Mouse (Mus musculus): Measurements from ENCODE around the gene Cd209d. TPM values are rescaled to one million over a fixed set of nuclear protein-coding genes. Genes with fewer than 3 reads are reported as not detected.
"Not testable (repeated sequence)": the region's sequence is repeated elsewhere in the genome, so short reads cannot be mapped to it uniquely, and the experiment has no call there.

Gene Cd209d
- total RNA-seq (2014; fragmentation: Nextera tagmentation) (not detected in 2 replicates), total RNA-seq (2017) (not detected in 2 replicates)

DNA sequence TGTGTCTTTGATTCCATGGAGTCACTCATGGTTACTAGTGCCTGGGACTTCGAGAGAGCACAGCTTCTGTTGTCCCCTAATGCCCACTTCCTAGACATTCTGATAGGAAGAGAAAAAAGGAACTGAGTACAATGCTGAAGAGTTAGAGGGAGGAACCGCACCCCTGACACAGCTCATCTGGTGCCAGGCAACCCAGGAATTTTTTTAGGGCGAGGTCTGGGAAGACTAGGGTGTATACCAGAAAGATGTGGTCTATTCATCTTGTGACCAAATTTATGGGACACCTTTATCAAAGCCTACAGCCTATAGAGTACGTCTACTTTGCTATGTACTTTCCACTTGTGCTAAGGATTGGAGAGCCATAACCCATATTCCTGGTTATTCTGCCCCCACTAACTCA, at the start of gene Cd209d:
Gene Cd209d, minus strand, starts transcription at position 101 of the 400 bp plus-strand sequence.
- ATAC-seq (replicated peaks; ENCODE audit: poor library complexity, severe bottlenecking), result no peak

DNA sequence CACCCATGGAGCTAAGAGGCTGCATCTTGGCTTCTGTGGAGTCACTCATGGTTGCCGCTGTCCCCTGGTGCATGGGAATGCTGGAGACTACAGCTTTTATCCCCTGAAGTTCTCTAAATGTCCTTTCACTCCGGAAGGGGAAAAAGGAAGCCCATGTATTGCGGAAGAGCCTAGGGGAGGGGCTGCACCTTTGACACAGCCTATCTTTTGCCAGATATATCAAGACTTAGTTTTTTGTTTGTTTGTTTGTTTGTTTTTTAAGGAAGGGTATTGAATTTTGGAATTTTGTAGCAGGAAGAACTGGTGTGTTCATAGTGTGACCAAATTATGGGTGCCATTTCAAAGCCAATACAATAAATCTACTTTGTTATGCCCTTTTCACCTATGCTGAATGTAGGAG, 48.4 kb upstream of the Cd209d start, which contains the start of gene Cd209b:
Gene Cd209b, minus strand, starts transcription at position 101 of the 400 bp plus-strand sequence.
- no peak for ATAC-seq (replicated peaks; ENCODE audit: poor library complexity, severe bottlenecking)

DNA sequence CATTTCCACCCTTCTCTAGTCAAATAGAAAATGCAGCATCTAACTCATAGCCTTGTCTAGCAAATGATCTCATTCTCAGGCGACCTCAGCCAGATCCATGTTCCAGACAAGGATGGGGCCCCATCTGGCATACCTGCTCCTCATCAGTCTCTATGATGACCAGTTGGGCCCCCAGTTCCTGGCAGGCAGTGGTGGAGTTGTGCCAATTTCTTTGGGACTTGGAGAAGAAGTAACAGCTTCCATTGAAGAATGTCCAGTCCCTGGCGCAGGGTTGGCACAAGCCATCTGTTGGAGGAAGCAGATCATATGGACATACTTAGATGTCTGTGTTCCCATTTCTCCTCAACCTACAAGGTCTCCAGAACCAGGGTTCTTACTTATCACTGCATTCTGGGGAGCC, 2.2 kb downstream of the Cd209d start:
- no peak for ATAC-seq (replicated peaks; ENCODE audit: poor library complexity, severe bottlenecking)

DNA sequence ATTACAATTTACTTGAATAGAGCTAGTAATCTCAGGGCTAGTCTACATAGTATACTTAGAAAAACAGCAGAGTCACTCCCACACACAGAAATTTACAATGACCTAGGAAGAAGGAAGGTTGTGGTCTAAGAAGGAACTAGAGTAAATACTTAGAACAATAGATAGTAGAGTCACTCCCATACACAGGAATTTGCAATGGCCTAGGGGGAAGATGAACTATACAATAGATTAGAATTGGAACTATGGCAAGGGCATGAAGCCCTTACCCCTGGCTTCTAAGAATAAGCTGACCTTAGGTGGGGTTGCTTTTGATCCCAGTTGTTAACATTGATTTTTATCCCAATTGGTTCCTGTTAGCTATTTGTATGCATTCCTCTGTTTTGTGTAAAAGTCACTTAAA, 15.6 kb downstream of the Cd209d start:
- not testable (repeated sequence) for ATAC-seq (replicated peaks; ENCODE audit: poor library complexity, severe bottlenecking)

DNA sequence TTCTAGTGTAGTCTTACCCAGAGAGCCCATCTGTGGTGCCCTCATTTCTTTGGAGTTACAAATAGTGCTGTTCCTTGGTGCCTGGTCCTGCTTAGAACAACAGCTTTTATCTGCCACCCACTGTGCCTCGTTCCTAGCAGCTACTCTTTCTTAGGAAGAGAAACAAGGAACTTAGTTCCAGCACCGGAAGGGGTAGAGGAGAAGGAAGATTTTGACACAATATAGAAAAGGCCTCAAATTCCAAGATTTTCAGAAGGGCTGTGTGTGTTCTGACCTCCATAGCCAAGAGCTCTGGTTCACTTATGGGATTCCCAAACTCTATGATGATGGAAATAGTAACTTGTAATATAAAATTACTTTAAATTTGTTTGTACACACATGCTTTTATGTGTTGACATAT, 24.1 kb downstream of the Cd209d start, which contains the start of gene Cd209e:
Gene Cd209e, minus strand, starts transcription at position 101 of the 400 bp plus-strand sequence.
- no peak for ATAC-seq (replicated peaks; ENCODE audit: poor library complexity, severe bottlenecking)

Other genes starting within 250 kb of the Cd209d start
- gene Stxbp2, start 247.6 kb downstream of the Cd209d start, total RNA-seq (2014; fragmentation: Nextera tagmentation), result 194 and 226 TPM in 2 replicates
- 109 and 135 TPM in 2 replicates for gene Stxbp2, start 247.6 kb downstream of the Cd209d start, total RNA-seq (2017)
- 0.73 TPM in 1 of 2 replicates, not detected in the other for gene Retn, start 222.8 kb downstream of the Cd209d start, total RNA-seq (2014; fragmentation: Nextera tagmentation)
- gene Retn, start 222.8 kb downstream of the Cd209d start, total RNA-seq (2017), result not detected in 2 replicates
- 14.1 and 33.6 TPM in 2 replicates for gene Mcemp1, start 212.8 kb downstream of the Cd209d start, total RNA-seq (2014; fragmentation: Nextera tagmentation)
- gene Mcemp1, start 212.8 kb downstream of the Cd209d start, total RNA-seq (2017), result 18.5 and 18.9 TPM in 2 replicates
- 27.9 and 43.5 TPM in 2 replicates for gene Fcor, start 206.2 kb downstream of the Cd209d start, total RNA-seq (2014; fragmentation: Nextera tagmentation)
- 13.1 and 14.4 TPM in 2 replicates for gene Fcor, start 206.2 kb downstream of the Cd209d start, total RNA-seq (2017)
- 24.1 and 27.2 TPM in 2 replicates for gene Trappc5, start 202.3 kb downstream of the Cd209d start, total RNA-seq (2014; fragmentation: Nextera tagmentation)
- 30.9 and 39.8 TPM in 2 replicates for gene Trappc5, start 202.3 kb downstream of the Cd209d start, total RNA-seq (2017)
- not detected in 2 replicates for gene Fcer2a, start 184.4 kb downstream of the Cd209d start, total RNA-seq (2014; fragmentation: Nextera tagmentation)
- gene Fcer2a, start 184.4 kb downstream of the Cd209d start, total RNA-seq (2017), result not detected in 2 replicates
- gene Clec4g, start 157.9 kb downstream of the Cd209d start, total RNA-seq (2014; fragmentation: Nextera tagmentation), result not detected in 2 replicates
- not detected in 2 replicates for gene Clec4g, start 157.9 kb downstream of the Cd209d start, total RNA-seq (2017)
- 2.2 TPM in 1 of 2 replicates, not detected in the other for gene Cd209a, start 129.6 kb downstream of the Cd209d start, total RNA-seq (2014; fragmentation: Nextera tagmentation)
- 1.1 and 3.8 TPM in 2 replicates for gene Cd209a, start 129.6 kb downstream of the Cd209d start, total RNA-seq (2017)
- gene Cd209e, start 24.2 kb downstream of the Cd209d start, total RNA-seq (2014; fragmentation: Nextera tagmentation), result not detected in 2 replicates
- not detected in 2 replicates for gene Cd209e, start 24.2 kb downstream of the Cd209d start, total RNA-seq (2017)
- not detected in 2 replicates for gene Cd209b, start 48.3 kb upstream of the Cd209d start, total RNA-seq (2014; fragmentation: Nextera tagmentation)
- gene Cd209b, start 48.3 kb upstream of the Cd209d start, total RNA-seq (2017), result not detected in 2 replicates
- not detected in 2 replicates for gene Cd209c, start 76.2 kb upstream of the Cd209d start, total RNA-seq (2014; fragmentation: Nextera tagmentation)
- not detected in 2 replicates for gene Cd209c, start 76.2 kb upstream of the Cd209d start, total RNA-seq (2017)
- gene Cd209f, start 227.3 kb upstream of the Cd209d start, total RNA-seq (2014; fragmentation: Nextera tagmentation), result 0.64 TPM in 1 of 2 replicates, not detected in the other
- gene Cd209f, start 227.3 kb upstream of the Cd209d start, total RNA-seq (2017), result not detected in 2 replicates

Data from granulocyte monocyte progenitor cell, adult 5-6 weeks (primary cell).